ENCODE assay signal across 8 mouse cellular contexts in genomic region chr5:72167594-72168284, GRCm38 (mm10). TPM values are rescaled to one million over a fixed set of nuclear protein-coding genes. Genes with fewer than 3 reads are reported as not detected.
DNase-seq lines count a peak whose midpoint lies in the region; ATAC-seq and TF ChIP-seq lines count a peak whose summit lies in the region.

Gene Commd8 (minus strand): TSS chr5:72168189.

- H3K4me1 ChIP-seq in forebrain, embryonic 10.5 days, result peaks cover 14% of the 10 kb centered on the region
- H3K4me1 ChIP-seq in heart, embryonic 15.5 days (replicated peaks), result peaks cover 22% of the 10 kb centered on the region
- H3K4me1 ChIP-seq in liver, embryonic 14.5 days (replicated peaks; ENCODE audit: control insufficient read depth in 2 of 2, insufficient read depth in 2 of 2, low read length in 1 of 2), result peaks cover 12 to 14% of the 10 kb centered on the region in 2 experiments
- H3K4me1 ChIP-seq in neural tube, embryonic 11.5 days (ENCODE audit: control insufficient read depth, insufficient read depth, low read length), result peaks cover 5% of the 10 kb centered on the region; the same call in 1 of the 2 replicates
- no peaks in the 10 kb centered on the region; the same call in 1 of the 2 replicates for H3K4me1 ChIP-seq in stomach, postnatal 0 days (replicated peaks; ENCODE audit: control insufficient read depth, insufficient read depth)

- TF ChIP-seq CTCF in liver, embryonic 14.5 days (IDR thresholded peaks at IDR 0.05; ENCODE audit: low read depth), result no peak
- TF ChIP-seq CTCF in stomach, postnatal 0 days (IDR thresholded peaks at IDR 0.05; ENCODE audit: low read depth), result no peak

- H3K4me3 ChIP-seq in forebrain, embryonic 10.5 days, result peak within 1 kb of the TSS; percentile 79
- H3K4me3 ChIP-seq in heart, embryonic 15.5 days, result peak within 1 kb of the TSS; percentile 93
- peak within 1 kb of the TSS; percentile 88 to 89 for H3K4me3 ChIP-seq in liver, embryonic 14.5 days (ENCODE audit: insufficient read depth in 1 of 2, low read depth in 2 of 2, low read length in 2 of 2)
- peak within 1 kb of the TSS; percentile 67 for H3K4me3 ChIP-seq in neural tube, embryonic 11.5 days (ENCODE audit: low read depth, low read length)
- H3K4me3 ChIP-seq in stomach, postnatal 0 days (ENCODE audit: low read depth, low read length), result peak within 1 kb of the TSS; percentile 78

- H3K27me3 ChIP-seq in forebrain, embryonic 10.5 days (ENCODE audit: poor library complexity, severe bottlenecking), result no peaks in the 10 kb centered on the region
- H3K27me3 ChIP-seq in heart, embryonic 15.5 days, result no peaks in the 10 kb centered on the region
- H3K27me3 ChIP-seq in liver, embryonic 14.5 days (ENCODE audit: control insufficient read depth, insufficient read depth, low read length), result no peaks in the 10 kb centered on the region
- H3K27me3 ChIP-seq in neural tube, embryonic 11.5 days (ENCODE audit: control insufficient read depth, insufficient read depth, low read length), result no peaks in the 10 kb centered on the region
- H3K27me3 ChIP-seq in stomach, postnatal 0 days (ENCODE audit: control insufficient read depth, insufficient read depth, low read length), result no peaks in the 10 kb centered on the region

- WGBS in forebrain, embryonic 10.5 days, result under 1% methylated on average over 38 of the region's 38 CpGs
- WGBS in heart, embryonic 15.5 days, result 0% methylated on average over 38 of the region's 38 CpGs
- WGBS in liver, embryonic 14.5 days (ENCODE audit: insufficient replicate concordance), result 0% methylated on average over 38 of the region's 38 CpGs
- under 1% methylated on average over 38 of the region's 38 CpGs for WGBS in neural tube, embryonic 11.5 days
- WGBS in stomach, postnatal 0 days, result under 1% methylated on average over 38 of the region's 38 CpGs

- peak within 1 kb of the TSS; percentile 82 for H3K9ac ChIP-seq in heart, embryonic 15.5 days
- peak within 1 kb of the TSS; percentile 92 for H3K9ac ChIP-seq in liver, embryonic 14.5 days (replicated peaks)
- peak within 1 kb of the TSS; percentile 78 for H3K9ac ChIP-seq in neural tube, embryonic 11.5 days (ENCODE audit: low read length)
- peak within 1 kb of the TSS; percentile 84 for H3K9ac ChIP-seq in stomach, postnatal 0 days (ENCODE audit: low read length)

- H3K27ac ChIP-seq in forebrain, embryonic 10.5 days, result peak within 1 kb of the TSS; percentile 93
- H3K27ac ChIP-seq in heart, embryonic 15.5 days, result peak within 1 kb of the TSS; percentile 86
- H3K27ac ChIP-seq in liver, embryonic 14.5 days, result peak within 1 kb of the TSS; percentile 4
- 0 out of 2 replicates have a peak within 1 kb of the TSS, but pooled peaks have one; percentile 40 for H3K27ac ChIP-seq in neural tube, embryonic 11.5 days (ENCODE audit: low read depth, low read length)
- peak within 1 kb of the TSS; percentile 83 for H3K27ac ChIP-seq in stomach, postnatal 0 days (replicated peaks)

- DNase-seq in c-Kit-negative CD71-positive TER-119-positive erythroid progenitor cells, embryonic 14.5 days (ENCODE audit: low read depth, low spot score), result peak; percentile 89
- DNase-seq in forebrain, embryonic 10.5 days (ENCODE audit: extremely low spot score, low spot score), result peak; percentile 95
- peak; percentile 97 for DNase-seq in kidney, postnatal 25 days
- DNase-seq in liver, embryonic 14.5 days (ENCODE audit: low read depth in 3 of 3, low spot score in 3 of 3), result peak; percentile 87 to 89 (median 88)
- peak; percentile 95 for DNase-seq in neural tube, embryonic 11.5 days (ENCODE audit: low spot score)
- DNase-seq in stomach, postnatal 0 days (ENCODE audit: low spot score), result peak; percentile 96

- peak within 1 kb of the TSS; percentile 77 for H3K4me2 ChIP-seq in heart, embryonic 15.5 days
- H3K4me2 ChIP-seq in liver, embryonic 14.5 days (ENCODE audit: low read depth), result peak within 1 kb of the TSS; percentile 89
- H3K4me2 ChIP-seq in neural tube, embryonic 11.5 days (ENCODE audit: low read depth), result peak within 1 kb of the TSS; percentile 92
- peak within 1 kb of the TSS; percentile 66 for H3K4me2 ChIP-seq in stomach, postnatal 0 days (replicated peaks; ENCODE audit: low read depth)

- H3K9me3 ChIP-seq in forebrain, embryonic 10.5 days, result no peaks in the 10 kb centered on the region
- H3K9me3 ChIP-seq in heart, embryonic 15.5 days (replicated peaks), result no peaks in the 10 kb centered on the region
- H3K9me3 ChIP-seq in liver, embryonic 14.5 days (ENCODE audit: control insufficient read depth, low read length), result no peaks in the 10 kb centered on the region
- H3K9me3 ChIP-seq in neural tube, embryonic 11.5 days (ENCODE audit: control insufficient read depth, low read length), result no peaks in the 10 kb centered on the region
- no peaks in the 10 kb centered on the region for H3K9me3 ChIP-seq in stomach, postnatal 0 days (ENCODE audit: control insufficient read depth, low read length)

- H3K36me3 ChIP-seq in forebrain, embryonic 10.5 days (replicated peaks), result peaks cover 20% of the 10 kb centered on the region
- peaks cover 7% of the 10 kb centered on the region; the same call in 1 of the 2 replicates for H3K36me3 ChIP-seq in heart, embryonic 15.5 days
- H3K36me3 ChIP-seq in liver, embryonic 14.5 days (replicated peaks; ENCODE audit: control insufficient read depth, insufficient read depth, low read depth), result peaks cover 6% of the 10 kb centered on the region; the same call in 1 of the 2 replicates
- H3K36me3 ChIP-seq in neural tube, embryonic 11.5 days (ENCODE audit: control insufficient read depth, insufficient read depth, low read length), result no peaks in the 10 kb centered on the region
- 0 out of 2 replicates have a peak, but pooled peaks cover 3% of the 10 kb centered on the region for H3K36me3 ChIP-seq in stomach, postnatal 0 days (ENCODE audit: control insufficient read depth, insufficient read depth, low read length)

- TF ChIP-seq EP300 in liver, embryonic 14.5 days (IDR thresholded peaks at IDR 0.05; ENCODE audit: low read depth), result no peak
- TF ChIP-seq EP300 in stomach, postnatal 0 days (optimal IDR thresholded peaks at IDR 0.05), result no peak

- ATAC-seq in CD4-positive, CD25-positive, alpha-beta regulatory T cell, adult 4 months, result peak; percentile 92
- ATAC-seq in heart, embryonic 15.5 days (replicated peaks; ENCODE audit: insufficient number of reproducible peaks, insufficient read depth, low FRiP score, low read depth), result peak; percentile 88
- ATAC-seq in liver, embryonic 14.5 days (ENCODE audit: insufficient read depth), result peak; percentile 90
- ATAC-seq in neural tube, embryonic 11.5 days (ENCODE audit: insufficient read depth, low FRiP score, low TSS enrichment), result peak; percentile 94
- ATAC-seq in stomach, postnatal 0 days (ENCODE audit: low FRiP score, low TSS enrichment), result peak; percentile 93

RNA-seq across cellular contexts. Expression of gene Commd8, which starts in this region (rescaled TPM):
- 100 to 1,000 TPM; 160 to 172 TPM for polyA plus RNA-seq in CD4-positive, CD25-positive, alpha-beta regulatory T cell, adult 4 months (2017; shearing (Covaris generic))
- polyA plus RNA-seq in forebrain, embryonic 10.5 days (2016; fragmentation: Nextera tagmentation; extraction: Ambion mirVana), result 153 and 161 TPM in 2 replicates
- polyA plus RNA-seq in heart, embryonic 15.5 days (2015; fragmentation: Nextera tagmentation; extraction: Ambion mirVana), result 87.3 and 98.1 TPM in 2 replicates
- polyA plus RNA-seq in liver, embryonic 14.5 days (2012; rRNA removed), result 7.2 and 20.5 TPM in 2 replicates
- 62.9 and 70.3 TPM in 2 replicates for polyA plus RNA-seq in liver, embryonic 14.5 days (2014; fragmentation: Nextera tagmentation; extraction: Ambion mirVana)
- 160 and 163 TPM in 2 replicates for polyA plus RNA-seq in neural tube, embryonic 11.5 days (2014; fragmentation: Nextera tagmentation; extraction: Ambion mirVana)
- 117 and 118 TPM in 2 replicates for polyA plus RNA-seq in stomach, postnatal 0 days (2015; fragmentation: Nextera tagmentation; extraction: Ambion mirVana)

Comparison
In these comparisons a context has a peak if more than half of its experiments do, and no peak if none do; other contexts are left out.
1. Peak in every context shown above with its lines: DNase-seq, ATAC-seq, H3K4me3 ChIP-seq and H3K27ac ChIP-seq.
2. H3K27ac ChIP-seq: peak in every context shown above with its lines; median percentile 93 in forebrain, embryonic 10.5 days; 86 in heart, embryonic 15.5 days; 83 in stomach, postnatal 0 days; 40 in neural tube, embryonic 11.5 days; 4 in liver, embryonic 14.5 days.